Mouse (Mus musculus) embryo, embryonic 11.5 days (tissue): ENCODE data around the gene Loxl4.

ENCODE experiments used
- DNase-seq: peaks from one replicate; pipeline ENCODE4 v3.0.0-alpha.2; 2012; ENCODE audit warnings: low read depth, low spot score

Loxl4 gene

DNA sequence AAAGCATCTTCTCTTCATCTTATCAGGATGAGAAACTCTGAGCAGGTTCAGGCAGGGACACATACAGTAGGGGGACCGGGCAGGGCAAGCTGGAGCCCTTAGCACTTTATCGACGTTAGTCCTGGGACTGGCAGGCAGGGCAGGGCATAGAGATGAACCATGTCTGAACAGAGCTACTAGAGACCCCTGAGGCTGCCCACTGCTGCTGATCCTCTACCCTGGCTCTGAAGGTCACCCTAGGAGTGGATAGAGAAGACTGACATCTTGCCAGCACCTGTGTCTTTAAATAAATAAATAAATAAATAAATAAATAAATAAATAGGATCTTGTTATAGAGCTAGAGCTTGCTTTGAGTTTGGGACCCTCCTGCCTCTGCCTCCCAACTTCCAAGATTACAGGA, 2.9 kb downstream of the Loxl4 start:
- no peak for DNase-seq

DNA sequence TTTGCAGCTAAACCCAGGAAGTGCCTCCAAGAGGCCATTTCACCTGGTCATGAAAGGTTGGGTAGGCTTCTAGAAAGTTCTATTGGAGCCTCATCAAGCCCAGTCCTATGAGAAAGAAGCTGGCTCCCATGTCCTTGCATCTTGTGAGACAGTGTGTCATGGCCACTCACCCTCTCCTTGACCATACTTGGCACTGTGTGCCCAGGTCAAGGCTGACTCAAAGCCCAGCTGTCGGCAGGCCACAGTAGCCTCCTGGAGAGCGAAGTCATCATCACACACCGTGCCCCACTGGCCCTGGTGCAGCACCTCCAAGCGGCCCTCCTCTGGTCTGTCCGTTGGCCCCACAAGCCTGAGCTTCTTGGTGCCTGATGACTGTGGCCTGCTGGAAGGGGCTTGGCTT, 4.5 kb downstream of the Loxl4 start:
- no peak for DNase-seq

DNA sequence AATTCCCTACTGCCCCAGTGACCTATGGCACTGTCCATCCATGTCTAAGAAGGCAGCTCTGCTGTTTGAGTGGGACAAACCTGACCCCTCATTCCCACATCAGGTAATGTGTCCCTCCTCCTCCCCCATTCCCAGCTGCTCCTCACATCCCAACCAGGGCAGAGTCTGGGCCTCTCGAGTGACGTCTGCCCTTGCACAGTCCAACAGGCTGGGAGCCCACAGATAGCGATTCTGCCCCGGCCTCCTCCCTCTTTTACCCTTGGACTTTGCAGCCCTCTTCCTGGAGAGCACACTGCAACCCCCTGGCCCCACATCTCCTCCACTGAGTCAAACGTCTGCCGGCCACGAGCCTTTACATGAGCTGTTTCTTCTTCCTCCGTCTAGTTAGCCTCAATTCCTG, 10.0 kb downstream of the Loxl4 start:
- no peak for DNase-seq

- DNase-seq = no peak
Measured at GRCm38 (mm10) chr19:42602041-42602440, 10.6 kb downstream of the Loxl4 start.

- no peak for DNase-seq
Measured at GRCm38 (mm10) chr19:42601445-42601844, 11.2 kb downstream of the Loxl4 start.

DNA sequence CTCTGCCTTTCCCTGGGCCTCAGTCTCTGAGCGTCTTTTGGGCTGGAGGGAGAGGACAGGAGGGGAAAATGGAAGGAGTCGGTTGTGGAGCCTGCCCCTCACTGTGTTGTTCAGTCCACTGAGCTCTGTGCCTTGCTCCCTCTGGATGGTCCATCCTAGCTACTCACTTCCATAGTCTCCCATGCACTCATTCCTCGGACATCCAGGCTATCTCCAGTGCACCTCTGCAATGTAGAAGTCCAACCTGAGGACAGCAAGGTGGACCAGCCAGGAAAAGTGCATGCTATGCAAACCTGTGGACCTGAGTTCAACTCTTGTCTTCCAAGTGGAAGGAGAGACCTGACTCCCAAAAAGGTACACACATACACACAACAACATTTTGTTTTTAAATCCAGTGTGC, 12.0 kb downstream of the Loxl4 start:
- DNase-seq = no peak

GRCm38 (mm10) chr19:42599891-42600290, 12.7 kb downstream of the Loxl4 start:
- no peak for DNase-seq

GRCm38 (mm10) chr19:42597896-42598295, 14.7 kb downstream of the Loxl4 start:
- DNase-seq = no peak

GRCm38 (mm10) chr19:42597286-42597685, 15.3 kb downstream of the Loxl4 start:
- DNase-seq = no peak

DNA sequence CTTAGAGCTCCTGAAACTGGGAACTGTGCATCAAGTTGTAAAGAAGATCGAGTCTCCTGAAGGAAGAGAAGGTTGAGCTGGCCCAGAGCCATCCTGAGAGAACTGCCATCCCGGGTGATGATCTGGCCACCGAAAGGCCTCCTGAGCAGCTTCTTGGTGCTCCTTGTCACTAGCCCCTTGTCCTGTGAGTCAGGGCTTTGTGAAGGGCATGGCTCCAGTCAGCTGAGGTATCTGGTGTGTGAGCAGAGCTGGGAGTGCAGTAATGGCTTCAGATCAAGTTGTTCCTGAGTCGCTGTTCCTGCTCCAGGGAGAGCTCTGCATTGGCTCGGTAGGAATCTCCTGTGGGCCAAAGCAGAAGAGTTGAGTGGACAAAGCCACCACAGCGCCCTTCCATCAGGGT, 17.5 kb downstream of the Loxl4 start:
- no peak for DNase-seq

- DNase-seq = no peak
Measured at GRCm38 (mm10) chr19:42593456-42593855, 19.2 kb downstream of the Loxl4 start.

- DNase-seq = no peak
Measured at GRCm38 (mm10) chr19:42591534-42591933, 21.1 kb downstream of the Loxl4 start.

DNA sequence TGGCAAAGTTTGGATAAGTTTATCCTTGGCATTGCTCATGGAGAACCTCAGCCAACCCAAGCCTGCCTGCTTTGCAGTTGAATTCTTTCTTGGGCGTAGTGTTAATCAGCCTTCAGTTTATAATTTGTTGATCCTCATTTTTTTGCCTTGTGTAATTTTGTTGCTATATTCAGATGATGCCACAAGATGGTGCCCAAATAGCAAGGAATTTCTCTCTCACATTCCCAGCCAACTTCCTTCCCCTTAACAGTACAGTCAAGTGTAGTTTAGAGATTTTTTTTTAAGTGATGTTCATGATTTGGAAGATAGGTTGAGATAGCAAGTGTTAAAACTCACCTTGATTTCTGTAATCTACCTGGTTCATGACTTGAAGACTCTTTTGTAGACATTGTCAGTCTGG, 23.4 kb downstream of the Loxl4 start:
- DNase-seq = no peak

- no peak for DNase-seq
Measured at GRCm38 (mm10) chr19:42587704-42588103, 24.9 kb downstream of the Loxl4 start.

DNA sequence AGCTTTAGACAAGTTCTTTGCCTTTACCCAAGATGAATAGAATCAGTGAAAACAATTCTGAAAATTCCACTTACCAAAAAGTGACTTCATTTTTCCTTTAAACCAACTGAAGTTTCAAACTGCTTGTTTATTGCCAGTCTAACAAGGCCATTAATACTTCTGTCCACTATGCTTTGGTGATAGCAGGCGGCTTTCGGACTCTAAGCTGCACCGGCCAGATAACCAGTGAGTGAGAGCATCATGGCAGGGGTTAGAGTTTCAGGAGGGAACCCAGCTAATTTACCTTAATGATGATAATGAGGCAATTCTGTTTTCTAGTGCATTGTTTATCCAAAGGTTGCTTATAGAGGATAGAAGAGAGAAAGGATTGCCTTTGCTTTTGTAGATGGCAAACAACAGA, 28.4 kb downstream of the Loxl4 start:
- no peak for DNase-seq

DNA sequence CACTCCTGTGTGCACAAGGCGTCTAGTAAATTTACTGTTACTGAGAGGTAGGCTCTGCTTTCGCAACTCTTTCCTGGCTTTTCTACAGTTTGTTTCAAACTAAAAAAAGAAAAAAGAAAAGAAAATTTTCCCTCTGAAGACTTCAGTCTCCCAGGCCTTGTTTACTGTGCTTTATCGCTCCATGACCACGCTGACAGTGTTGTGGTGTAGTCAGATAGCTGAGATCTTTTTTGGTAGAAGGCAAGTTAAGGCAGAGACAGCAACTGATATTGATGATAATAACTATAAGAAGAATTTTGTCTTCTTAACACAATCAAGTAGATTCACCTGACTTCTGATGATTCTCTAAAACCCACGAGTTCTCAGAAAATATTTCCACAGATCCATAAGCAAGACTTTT, 28.9 kb downstream of the Loxl4 start:
- no peak for DNase-seq

GRCm38 (mm10) chr19:42582811-42583370, 29.7 kb downstream of the Loxl4 start:
- DNase-seq = no peak

- no peak for DNase-seq
Measured at GRCm38 (mm10) chr19:42580701-42581100, 31.9 kb downstream of the Loxl4 start.

- no peak for DNase-seq
Measured at GRCm38 (mm10) chr19:42578631-42579030, 34.0 kb downstream of the Loxl4 start.

- no peak for DNase-seq
Measured at GRCm38 (mm10) chr19:42576856-42577255, 35.8 kb downstream of the Loxl4 start.

DNA sequence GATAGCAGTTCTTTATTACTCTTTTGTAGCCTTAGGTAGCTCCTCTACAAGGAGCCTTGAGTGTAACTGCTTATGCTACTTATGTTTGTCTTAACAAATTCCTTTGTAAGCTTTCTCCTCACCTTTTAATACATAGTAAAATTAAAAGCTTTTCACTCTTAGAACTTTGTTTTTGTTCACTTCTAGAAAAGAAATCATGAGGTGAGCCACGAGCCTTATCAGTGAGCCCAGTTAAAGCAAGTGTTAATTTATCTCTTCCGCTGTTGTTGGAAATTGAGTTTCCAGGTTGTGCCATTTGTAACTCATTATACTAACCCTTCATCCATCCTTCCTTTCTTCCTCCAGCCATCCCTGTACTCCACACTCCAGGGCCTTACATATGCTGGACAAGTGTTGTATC, 37.3 kb downstream of the Loxl4 start:
- DNase-seq = no peak

DNA sequence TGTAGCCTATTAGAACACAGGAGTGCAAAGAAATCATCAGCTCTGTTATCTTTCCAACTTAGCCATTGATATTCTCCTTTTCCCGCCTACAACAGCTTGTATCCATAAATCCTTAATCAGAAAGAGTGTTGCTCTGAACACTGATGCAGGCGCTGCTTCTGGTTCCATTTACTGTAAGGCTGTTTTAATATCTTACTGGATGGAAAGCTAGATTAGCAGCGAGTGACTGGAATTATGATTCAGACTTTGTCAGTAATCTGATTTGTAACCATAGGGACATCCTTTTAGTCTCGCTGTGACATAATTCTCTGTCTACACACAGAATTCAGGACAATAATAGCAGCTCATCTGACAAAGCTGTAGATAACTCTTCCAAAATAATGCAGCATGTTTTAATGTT, 41.3 kb downstream of the Loxl4 start:
- no peak for DNase-seq

DNA sequence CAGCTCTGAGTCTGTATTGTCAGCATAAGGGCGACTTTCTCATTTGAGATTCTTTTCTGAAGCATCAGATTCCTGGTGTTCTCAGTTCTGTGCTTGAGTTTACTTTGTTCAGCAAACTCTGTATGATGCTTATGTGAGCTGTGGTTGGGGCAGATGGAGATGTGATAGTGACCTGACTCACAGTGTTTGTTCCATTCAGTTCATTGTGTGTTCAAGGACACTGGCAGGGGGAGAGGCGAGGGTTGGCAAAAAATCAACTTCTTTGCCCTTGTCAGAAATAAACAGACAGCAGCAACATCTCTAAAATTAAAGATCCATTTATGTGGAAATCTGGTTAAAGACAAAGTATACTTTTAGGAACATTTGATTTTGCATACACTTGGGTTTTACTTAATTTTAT, 43.5 kb downstream of the Loxl4 start:
- DNase-seq = no peak

DNA sequence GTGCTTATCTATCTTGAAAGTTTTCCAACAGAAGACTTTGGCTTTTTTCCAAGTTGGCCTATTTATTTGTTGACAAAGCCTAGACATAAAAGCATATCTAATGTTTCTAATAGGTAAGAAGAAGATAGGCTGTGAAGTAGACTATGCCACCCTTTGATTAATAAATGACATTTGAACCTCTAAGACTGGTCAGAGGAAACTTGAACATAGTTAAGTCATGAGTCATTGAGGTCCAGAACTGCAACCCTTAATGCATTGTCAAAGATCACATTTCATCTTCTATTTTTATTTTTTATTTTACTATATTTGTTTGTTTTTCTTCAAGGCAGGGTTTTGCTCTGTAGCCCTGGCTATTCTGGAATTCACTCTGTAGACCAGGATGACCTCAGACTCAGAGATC, 45.6 kb downstream of the Loxl4 start:
- no peak for DNase-seq
